Mouse (Mus musculus) brain, embryonic 14.5 days (tissue): Measurements from ENCODE around the gene Olfr477. TPM values are rescaled to one million over a fixed set of nuclear protein-coding genes. Genes with fewer than 3 reads are reported as not detected.
"Not testable (repeated sequence)": the region's sequence is repeated elsewhere in the genome, so short reads cannot be mapped to it uniquely, and the experiment has no call there.

ENCODE experiments used
- DNase-seq: peaks from one replicate; pipeline ENCODE4 v3.0.0-alpha.2; 2011; ENCODE audit warnings: low read depth
- CTCF ChIP-seq: fragments of 200-500 bp; IDR thresholded peaks from 2 replicates; pipeline ENCODE4 v1.5.1; 2012; ENCODE audit warnings: inconsistent platforms, mild to moderate bottlenecking, moderate library complexity, borderline replicate concordance; ENCODE audit not compliant: insufficient read depth, insufficient read length; ENCODE audit errors: extremely low read depth
- POLR2A ChIP-seq: fragments of 200-500 bp; IDR thresholded peaks from 2 replicates; pipeline ENCODE4 v1.6.1; 2012; ENCODE audit warnings: mild to moderate bottlenecking, inconsistent platforms, borderline replicate concordance; ENCODE audit not compliant: poor library complexity, insufficient read depth, insufficient read length, severe bottlenecking; ENCODE audit errors: extremely low read depth
- polyA plus RNA-seq: library from polyadenylated mRNA; depleted of rRNA; stranded (reverse); fragments of >200 nt; gene quantifications from 2 replicates; pipeline ENCODE4 v1.2.3, GENCODE M21; 2012; rRNA removed

Olfr477 gene
- not detected in 2 replicates for polyA plus RNA-seq

- DNase-seq: no peak
- TF ChIP-seq CTCF (no peak), POLR2A (no peak)
Measured at GRCm38 (mm10) chr7:107986393-107986792, at the start of gene Olfr477. Gene Olfr477, plus strand, starts transcription at chr7:107986693.

- not testable (repeated sequence) for DNase-seq
Measured at GRCm38 (mm10) chr7:107952539-107952938, 34.0 kb upstream of the Olfr477 start.

GRCm38 (mm10) chr7:107954343-107954742 is 32.1 kb upstream of the Olfr477 start, which contains the start of gene Olfr474:
Gene Olfr474, plus strand, starts transcription at chr7:107954643.
- no peak for TF ChIP-seq CTCF
- TF ChIP-seq POLR2A: no peak
- DNase-seq: no peak

- TF ChIP-seq CTCF: no peak
- no peak for TF ChIP-seq POLR2A
- no peak for DNase-seq
Measured at GRCm38 (mm10) chr7:107964503-107964902, 22.0 kb upstream of the Olfr477 start, which contains the start of gene Olfr476. Gene Olfr476, plus strand, starts transcription at chr7:107964803.

- DNase-seq: not testable (repeated sequence)
Measured at GRCm38 (mm10) chr7:108014256-108014655, 27.8 kb downstream of the Olfr477 start.

GRCm38 (mm10) chr7:108033889-108034288 is 47.4 kb downstream of the Olfr477 start, which contains the start of gene Olfr478:
Gene Olfr478, minus strand, starts transcription at chr7:108033989.
- TF ChIP-seq CTCF (no peak), POLR2A (no peak)
- no peak for DNase-seq

Other genes with a start within 250 kb of the Olfr477 start
- 0.11 and 0.14 TPM in 2 replicates for gene Cyb5r2, start 228.7 kb upstream of the Olfr477 start, polyA plus RNA-seq
- 0.04 TPM in 1 of 2 replicates, not detected in the other for gene Ovch2, start 185.5 kb upstream of the Olfr477 start, polyA plus RNA-seq
- gene Olfr467, start 174.4 kb upstream of the Olfr477 start, polyA plus RNA-seq: not detected in 2 replicates
- not detected in 2 replicates for gene Olfr469, start 161.2 kb upstream of the Olfr477 start, polyA plus RNA-seq
- not detected in 2 replicates for gene Olfr470, start 139.2 kb upstream of the Olfr477 start, polyA plus RNA-seq
- gene Olfr472, start 88.8 kb upstream of the Olfr477 start, polyA plus RNA-seq: not detected in 2 replicates
- not detected in 2 replicates for gene Olfr473, start 56.2 kb upstream of the Olfr477 start, polyA plus RNA-seq
- not detected in 2 replicates for gene Olfr474, start 32.0 kb upstream of the Olfr477 start, polyA plus RNA-seq
- gene Olfr476, start 21.9 kb upstream of the Olfr477 start, polyA plus RNA-seq: not detected in 2 replicates
- gene Olfr478, start 47.3 kb downstream of the Olfr477 start, polyA plus RNA-seq: not detected in 2 replicates
- not detected in 2 replicates for gene Olfr479, start 64.0 kb downstream of the Olfr477 start, polyA plus RNA-seq
- not detected in 2 replicates for gene Olfr480, start 80.7 kb downstream of the Olfr477 start, polyA plus RNA-seq
- not detected in 2 replicates for gene Olfr481, start 93.2 kb downstream of the Olfr477 start, polyA plus RNA-seq
- gene Olfr482, start 110.9 kb downstream of the Olfr477 start, polyA plus RNA-seq: 0.03 TPM in 1 of 2 replicates, not detected in the other
- not detected in 2 replicates for gene Olfr483, start 114.2 kb downstream of the Olfr477 start, polyA plus RNA-seq
- gene Olfr484, start 140.8 kb downstream of the Olfr477 start, polyA plus RNA-seq: not detected in 2 replicates
- gene Olfr485, start 173.2 kb downstream of the Olfr477 start, polyA plus RNA-seq: not detected in 2 replicates
- gene Olfr486, start 186.0 kb downstream of the Olfr477 start, polyA plus RNA-seq: not detected in 2 replicates
- not detected in 2 replicates for gene Olfr487, start 227.9 kb downstream of the Olfr477 start, polyA plus RNA-seq